Mouse (Mus musculus) neutrophil, adult 59 days (primary cell): ENCODE data around the gene Cgnl1. TPM values are rescaled to one million over a fixed set of nuclear protein-coding genes. Genes with fewer than 3 reads are reported as not detected.

ENCODE experiments used
- total RNA-seq, 2 experiments: library from RNA; stranded (reverse); gene quantifications; 1 replicate in 1 of 2; 2 replicates in 1 of 2; pipeline ENCODE4 v1.2.4; 2023

The Cgnl1 gene
- 1 to 10 TPM; 1.9 to 4.6 TPM for total RNA-seq

DNA sequence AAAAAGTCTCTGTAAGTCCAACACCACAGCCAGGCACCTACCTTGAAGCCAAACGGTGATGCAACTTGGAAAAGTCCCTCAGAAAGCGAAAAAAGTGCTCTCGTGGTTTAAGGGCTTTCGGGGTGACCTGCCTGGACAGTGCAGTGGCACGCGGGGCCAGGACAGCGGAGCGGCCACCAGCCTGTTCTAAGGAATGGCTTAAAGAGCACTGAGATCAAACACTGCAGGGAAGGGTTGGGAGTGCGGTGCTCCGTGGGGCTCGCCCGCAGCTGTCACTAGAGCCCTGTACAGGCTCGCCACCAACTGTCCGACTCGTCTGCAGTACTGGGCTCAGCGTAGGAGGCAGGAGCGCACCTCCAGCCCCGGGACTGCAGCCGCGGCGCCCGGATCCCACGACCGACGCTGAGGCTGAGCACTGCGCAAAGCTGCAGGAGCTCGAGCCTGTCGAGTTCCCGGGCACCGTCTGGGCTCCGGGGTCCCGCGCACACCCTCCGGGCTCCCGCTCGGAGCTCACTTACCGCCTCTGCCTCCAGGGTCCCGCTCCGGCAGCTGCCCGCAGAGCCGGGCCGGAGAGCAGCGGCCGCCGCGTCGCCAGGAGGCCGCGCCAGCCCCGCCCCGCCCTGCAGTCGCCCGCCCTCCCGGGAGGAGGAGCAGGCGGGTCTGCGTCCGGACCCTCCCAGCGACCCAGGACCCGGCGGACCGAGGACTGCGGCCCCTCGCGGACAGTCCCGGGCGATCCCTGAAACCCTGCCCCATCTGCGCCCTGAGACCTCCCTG is at the start of gene Cgnl1:
Gene Cgnl1, minus strand, starts transcription at position 612 of the 777 bp plus-strand sequence.

GRCm38 (mm10) chr9:71591938-71592548 is 179.4 kb downstream of the Cgnl1 start, which contains the start of gene Myzap:
TSS of gene Myzap (minus strand) at chr9:71592360.

Other genes starting within 250 kb of the Cgnl1 start
- under 1 TPM; 0.82 to 0.95 TPM for gene Myzap, start 179.2 kb downstream of the Cgnl1 start, total RNA-seq